Mouse (Mus musculus) lung, postnatal 0 days (tissue): ENCODE data around the gene Map7d2.

Experiments used
- CTCF ChIP-seq: IDR thresholded peaks from 2 replicates; pipeline ENCODE4 v1.5.1; 2016; ENCODE audit warnings: antibody characterized with exemption, mild to moderate bottlenecking
- EP300 ChIP-seq: IDR thresholded peaks from 2 replicates; pipeline ENCODE4 v1.6.1; 2016; ENCODE audit warnings: antibody characterized with exemption, mild to moderate bottlenecking, control low read depth

- TF ChIP-seq CTCF, result no peak
- no peak for TF ChIP-seq EP300
Observed at GRCm38 (mm10) chrX:159508331-159509036, 94.1 kb downstream of the Map7d2 start.
